Mouse (Mus musculus): ENCODE measurements around the gene Cers1.

- TF ChIP-seq GATA1 (IDR thresholded peaks at IDR 0.05; ENCODE audit: low read length) (no peak), TAL1 (IDR thresholded peaks at IDR 0.05; ENCODE audit: low read length) (no peak)
Measured at GRCm38 (mm10) chr8:70370476-70370875, 54.9 kb downstream of the Cers1 start.
